Mouse (Mus musculus) limb, embryonic 15.5 days (tissue): ENCODE measurements around the gene Hist2h2be. TPM values are rescaled to one million over a fixed set of nuclear protein-coding genes. Genes with fewer than 3 reads are reported as not detected.
A peak's percentile ranks its signal among the peaks of the same experiment; 100 is the strongest.
"Not testable (repeated sequence)": the region's sequence is repeated elsewhere in the genome, so short reads cannot be mapped to it uniquely, and the experiment has no call there.

Source experiments
- ATAC-seq: fragments of 200-750 bp; cut with Nextera tagmentation; 2 replicates; pipeline ENCODE4 v1.8.0; 2017; ENCODE audit warnings: low read depth, moderate TSS enrichment; ENCODE audit not compliant: insufficient number of reproducible peaks, low FRiP score, low TSS enrichment
- H3K27ac ChIP-seq: fragments of 300-500 bp; sonication (generic); 2 replicates; pipeline ENCODE4 v1.5.1; 2015; ENCODE audit warnings: moderate library complexity, mild to moderate bottlenecking, inconsistent platforms
- H3K27me3 ChIP-seq: fragments of 300-500 bp; sonication (generic); 2 replicates; pipeline ENCODE4 v1.6.1; 2015; ENCODE audit warnings: inconsistent platforms
- H3K36me3 ChIP-seq: fragments of 300-500 bp; sonication (generic); 2 replicates; pipeline ENCODE4 v1.6.1; 2015; ENCODE audit warnings: inconsistent platforms
- H3K4me1 ChIP-seq: fragments of 300-500 bp; sonication (generic); 2 replicates; pipeline ENCODE4 v1.6.1; 2015; ENCODE audit warnings: inconsistent platforms
- H3K4me2 ChIP-seq: fragments of 300-500 bp; sonication (generic); 2 replicates; pipeline ENCODE4 v1.6.1; 2015; ENCODE audit warnings: mild to moderate bottlenecking, inconsistent platforms
- H3K4me3 ChIP-seq: fragments of 300-500 bp; sonication (generic); 2 replicates; pipeline ENCODE4 v1.5.1; 2015; ENCODE audit warnings: mild to moderate bottlenecking, inconsistent platforms
- H3K9ac ChIP-seq: fragments of 300-500 bp; sonication (generic); 2 replicates; pipeline ENCODE4 v1.6.1; 2015; ENCODE audit warnings: inconsistent platforms
- H3K9me3 ChIP-seq: fragments of 300-500 bp; sonication (generic); 2 replicates; pipeline ENCODE4 v1.6.1; 2016; ENCODE audit warnings: inconsistent platforms
- WGBS: fragments of 180-500 bp; shearing (Covaris S2); methylation state at CpG from one replicate; pipeline ENCODE4 v1.1.7; 2015; 5-methylcytosine and 5-hydroxymethylcytosine counted together
- microRNA-seq: library from miRNA; unstranded; fragments of <30 nt; microRNA quantifications from one replicate; pipeline ENCODE4, GENCODE M21; 2016
- polyA plus RNA-seq: library from polyadenylated mRNA; unstranded; fragments of >200 nt; fragmentation: Nextera tagmentation; extraction: Ambion mirVana; gene quantifications from 2 replicates; pipeline ENCODE4 v1.2.1, GENCODE M21; 2015

Gene Hist2h2be
- polyA plus RNA-seq, 1 experiment from 2014 or later: 5.3 TPM

DNA sequence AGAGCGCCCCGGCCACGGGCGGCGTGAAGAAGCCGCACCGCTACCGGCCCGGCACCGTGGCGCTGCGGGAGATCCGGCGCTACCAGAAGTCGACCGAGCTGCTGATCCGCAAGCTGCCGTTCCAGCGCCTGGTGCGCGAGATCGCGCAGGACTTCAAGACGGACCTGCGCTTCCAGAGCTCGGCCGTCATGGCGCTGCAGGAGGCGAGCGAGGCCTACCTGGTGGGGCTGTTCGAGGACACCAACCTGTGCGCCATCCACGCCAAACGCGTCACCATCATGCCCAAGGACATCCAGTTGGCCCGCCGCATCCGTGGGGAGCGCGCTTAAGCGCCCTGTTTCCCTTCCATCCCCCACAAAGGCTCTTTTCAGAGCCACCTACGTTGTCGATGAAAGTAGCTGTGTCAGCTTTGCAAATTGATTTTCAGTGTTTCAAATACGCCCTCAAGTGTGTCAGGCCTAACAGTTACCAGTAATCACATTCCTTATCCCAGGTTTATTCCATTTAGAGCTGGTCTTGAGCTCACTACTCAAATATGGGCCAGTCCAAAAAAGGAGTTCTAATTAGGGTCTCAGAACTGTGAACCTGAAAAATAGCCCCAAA is 48.0 kb downstream of the Hist2h2be start:
- WGBS: 0% methylated on average over 12 of the region's 44 CpGs
- H3K27ac ChIP-seq: peak overlapping the region; percentile 96
- H3K9ac ChIP-seq: 0 out of 2 replicates have a peak overlapping the region, but pooled peaks have one; percentile 20
- not testable (repeated sequence) for H3K9me3 ChIP-seq, H3K27me3 ChIP-seq, H3K36me3 ChIP-seq
- peak overlapping the region; percentile 52 for H3K4me3 ChIP-seq
- H3K4me1 ChIP-seq: peaks cover 19% of the 10 kb centered on the region
- ATAC-seq: peak; percentile 7; the same call in 1 of the 2 replicates
- H3K4me2 ChIP-seq: peak overlapping the region; percentile 60

DNA sequence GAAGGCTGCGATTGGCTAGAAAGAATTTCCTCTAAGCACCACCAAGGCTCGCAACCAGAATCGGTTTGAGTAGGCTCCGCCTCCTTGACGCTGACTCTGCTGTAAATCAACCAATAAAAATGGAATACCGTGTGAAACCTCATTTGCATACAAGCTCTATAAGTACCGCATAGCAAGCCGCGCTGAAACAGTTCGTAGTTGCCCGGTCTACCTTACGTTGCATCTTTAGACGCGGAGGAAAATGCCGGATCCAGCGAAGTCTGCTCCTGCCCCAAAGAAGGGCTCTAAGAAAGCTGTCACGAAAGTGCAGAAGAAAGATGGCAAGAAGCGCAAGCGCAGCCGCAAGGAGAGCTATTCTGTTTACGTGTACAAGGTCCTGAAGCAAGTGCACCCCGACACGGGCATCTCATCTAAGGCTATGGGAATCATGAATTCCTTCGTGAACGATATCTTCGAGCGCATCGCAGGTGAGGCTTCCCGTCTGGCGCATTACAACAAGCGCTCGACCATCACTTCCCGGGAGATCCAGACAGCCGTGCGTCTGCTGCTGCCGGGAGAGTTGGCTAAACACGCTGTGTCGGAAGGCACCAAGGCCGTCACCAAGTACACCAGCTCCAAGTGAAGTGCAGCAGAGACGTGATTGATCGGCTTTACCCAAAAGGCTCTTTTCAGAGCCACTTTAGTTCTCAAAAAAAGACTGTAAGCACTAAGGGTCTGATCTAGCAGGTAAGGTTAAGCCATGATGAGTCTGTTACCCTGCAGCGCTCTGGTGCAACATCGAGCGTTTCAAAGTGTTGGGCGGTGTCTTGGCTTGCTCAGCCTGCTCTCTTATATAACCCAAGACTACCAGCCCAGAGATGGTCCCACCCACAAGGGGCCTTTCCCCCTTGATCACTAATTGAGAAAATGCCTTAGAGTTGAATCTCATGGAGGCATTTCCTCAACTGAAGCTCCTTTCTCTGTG is 48.9 kb downstream of the Hist2h2be start, which contains the start of gene Hist2h2bb:
Gene Hist2h2bb (plus strand): TSS at position 242 of the 964 bp plus-strand sequence.
- no peaks in the 10 kb centered on the region for H3K9me3 ChIP-seq
- H3K9ac ChIP-seq: peak within 1 kb of the TSS; percentile 44
- H3K4me1 ChIP-seq: peaks cover 11% of the 10 kb centered on the region; the same call in 1 of the 2 replicates
- H3K4me2 ChIP-seq: peak within 1 kb of the TSS; percentile 80
- peak; percentile 95 for ATAC-seq
- H3K36me3 ChIP-seq: no peaks in the 10 kb centered on the region
- H3K27ac ChIP-seq: peak within 1 kb of the TSS; percentile 96
- H3K27me3 ChIP-seq: no peaks in the 10 kb centered on the region
- WGBS: under 1% methylated on average over 45 of the region's 45 CpGs
- H3K4me3 ChIP-seq: peak within 1 kb of the TSS; percentile 52

Small RNA genes lying within 50 kb of the gene (microRNA-seq; reads per million reads assigned to microRNA genes)
- gene Gm44492 (not detected), gene Gm47311 (not detected), gene Gm47313 (not detected)

Other genes starting within 250 kb of the Hist2h2be start
- gene Plekho1, start 225.1 kb upstream of the Hist2h2be start, polyA plus RNA-seq: 35.2 and 39.2 TPM in 2 replicates
- gene Vps45, start 162.7 kb upstream of the Hist2h2be start, polyA plus RNA-seq: 35.8 and 37.0 TPM in 2 replicates
- gene Otud7b, start 116.6 kb upstream of the Hist2h2be start, polyA plus RNA-seq: 21.0 and 24.7 TPM in 2 replicates
- 33.5 and 33.6 TPM in 2 replicates for gene Mtmr11, start 59.1 kb upstream of the Hist2h2be start, polyA plus RNA-seq
- 148 TPM in 2 replicates for gene Sf3b4, start 48.8 kb upstream of the Hist2h2be start, polyA plus RNA-seq
- 2.7 and 3.0 TPM in 2 replicates for gene Sv2a, start 40.0 kb upstream of the Hist2h2be start, polyA plus RNA-seq
- 45.2 and 46.0 TPM in 2 replicates for gene Bola1, start 1.4 kb upstream of the Hist2h2be start, polyA plus RNA-seq
- gene Hist2h2ab, start 1.3 kb upstream of the Hist2h2be start, polyA plus RNA-seq: not detected in 2 replicates
- gene Hist2h2ac, start 239 bp upstream of the Hist2h2be start, polyA plus RNA-seq: 5.9 and 8.7 TPM in 2 replicates
- gene Hist2h3c2, start 18.0 kb downstream of the Hist2h2be start, polyA plus RNA-seq: 3.5 and 4.1 TPM in 2 replicates
- 27.0 and 35.1 TPM in 2 replicates for gene Hist2h2aa2, start 19.2 kb downstream of the Hist2h2be start, polyA plus RNA-seq
- gene Hist2h2aa1, start 24.4 kb downstream of the Hist2h2be start, polyA plus RNA-seq: 21.8 and 24.8 TPM in 2 replicates
- 0.13 and 0.60 TPM in 2 replicates for gene Hist2h3c1, start 25.6 kb downstream of the Hist2h2be start, polyA plus RNA-seq
- 3.9 and 11.4 TPM in 2 replicates for gene Hist2h4, start 42.2 kb downstream of the Hist2h2be start, polyA plus RNA-seq
- gene Hist2h3b, start 47.5 kb downstream of the Hist2h2be start, polyA plus RNA-seq: 37.0 and 53.8 TPM in 2 replicates
- 5.2 and 10.7 TPM in 2 replicates for gene Hist2h2bb, start 48.6 kb downstream of the Hist2h2be start, polyA plus RNA-seq
- gene Fcgr1, start 72.8 kb downstream of the Hist2h2be start, polyA plus RNA-seq: 2.6 and 3.5 TPM in 2 replicates
- 0.22 and 0.55 TPM in 2 replicates for gene BC107364, start 231.2 kb downstream of the Hist2h2be start, polyA plus RNA-seq